Mouse (Mus musculus): ENCODE measurements around the gene Abcb6. TPM values are rescaled to one million over a fixed set of nuclear protein-coding genes. Genes with fewer than 3 reads are reported as not detected.

The Abcb6 gene
- 67.7 and 101 TPM in 2 replicates for total RNA-seq (2014; fragmentation: Nextera tagmentation)
- 22.2 and 75.6 TPM in 2 replicates for total RNA-seq (2017)

DNA sequence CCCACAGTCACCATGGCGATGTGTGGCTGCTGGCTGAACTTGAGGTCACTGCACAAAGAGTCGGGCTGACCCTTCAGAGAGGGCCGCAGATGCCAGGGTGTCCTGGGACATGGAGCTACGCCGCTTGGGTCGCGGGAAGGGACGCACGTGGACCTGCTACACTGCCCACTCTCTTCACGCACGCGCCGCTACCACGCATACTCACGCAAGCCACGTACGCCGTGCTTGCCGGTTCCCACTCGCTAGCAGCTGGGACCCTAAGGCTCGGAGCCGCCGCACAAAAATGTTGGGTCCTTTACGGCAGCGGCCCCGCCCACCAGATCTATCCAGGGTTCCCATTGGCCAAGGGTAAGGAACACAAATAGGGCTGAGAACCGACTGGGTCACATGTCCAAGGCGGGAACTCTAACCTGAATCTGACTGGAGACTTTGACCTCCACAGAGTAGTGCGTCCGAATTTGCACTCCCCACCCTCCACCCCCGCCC is at the start of gene Abcb6:
Gene Abcb6, minus strand, starts transcription at position 288 of the 486 bp plus-strand sequence.
- peak; percentile 84 for ATAC-seq (replicated peaks; ENCODE audit: low FRiP score, low TSS enrichment, poor library complexity, severe bottlenecking)

DNA sequence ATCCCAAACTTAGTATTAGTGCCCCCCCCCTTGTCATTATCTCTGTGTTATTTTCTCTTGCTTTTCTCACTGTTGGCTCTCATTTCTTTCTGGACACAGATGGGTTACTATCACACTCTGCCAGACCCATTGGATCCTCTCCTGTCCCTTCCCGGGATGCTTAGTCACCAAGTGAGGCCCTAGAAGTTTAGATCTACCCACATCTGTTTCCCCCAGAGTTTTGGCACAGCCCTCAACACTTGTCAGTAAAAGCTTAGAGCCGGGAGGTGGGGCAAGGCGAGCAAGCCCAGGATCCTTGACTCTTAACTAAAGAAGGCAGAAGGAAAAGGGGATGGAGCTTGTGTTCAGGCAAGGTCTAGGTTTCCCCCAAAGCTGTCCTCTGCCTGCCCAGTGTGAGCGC is 49.0 kb upstream of the Abcb6 start:
- peak; percentile 88 for ATAC-seq (replicated peaks; ENCODE audit: low FRiP score, low TSS enrichment, poor library complexity, severe bottlenecking)

DNA sequence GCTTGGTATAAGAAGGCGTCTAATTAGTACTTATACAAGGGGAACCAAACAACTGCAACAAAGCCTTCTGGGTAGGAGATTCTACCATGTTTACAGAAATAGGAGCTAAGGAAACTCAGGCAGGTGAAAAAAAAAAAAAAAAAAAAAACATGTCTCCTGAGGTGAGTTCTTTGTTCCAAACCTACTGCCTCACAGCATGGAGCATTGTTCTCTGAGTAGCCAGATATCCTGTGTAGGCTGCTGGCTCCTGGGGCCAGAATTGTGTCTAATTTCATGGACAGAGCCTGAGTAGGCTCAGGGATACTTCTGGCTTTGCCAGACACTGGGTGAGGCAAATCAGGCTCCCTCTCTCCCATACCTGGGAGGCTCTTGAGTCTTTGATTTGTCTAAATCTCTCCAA is 47.5 kb upstream of the Abcb6 start:
- ATAC-seq (replicated peaks; ENCODE audit: low FRiP score, low TSS enrichment, poor library complexity, severe bottlenecking): no peak

DNA sequence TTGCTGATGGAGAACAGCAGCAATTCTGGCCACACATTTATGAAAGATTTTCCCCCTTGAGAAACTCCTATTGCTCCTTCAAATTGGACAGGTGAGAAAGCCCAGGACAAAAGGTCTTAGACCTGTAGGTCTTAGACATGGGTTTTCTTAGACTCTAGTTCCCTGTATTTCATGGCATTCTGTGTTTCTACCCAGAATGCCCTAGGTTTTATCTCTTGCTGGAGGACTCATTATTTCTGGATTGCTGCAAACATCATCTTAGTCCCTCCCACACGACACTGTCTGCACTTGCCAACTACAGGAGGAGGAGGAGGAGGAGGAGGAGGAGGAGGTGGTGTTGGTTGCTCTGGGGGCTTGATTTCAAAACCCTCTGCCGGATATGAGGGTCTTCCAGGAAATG is 45.9 kb upstream of the Abcb6 start:
- no peak for ATAC-seq (replicated peaks; ENCODE audit: low FRiP score, low TSS enrichment, poor library complexity, severe bottlenecking)

DNA sequence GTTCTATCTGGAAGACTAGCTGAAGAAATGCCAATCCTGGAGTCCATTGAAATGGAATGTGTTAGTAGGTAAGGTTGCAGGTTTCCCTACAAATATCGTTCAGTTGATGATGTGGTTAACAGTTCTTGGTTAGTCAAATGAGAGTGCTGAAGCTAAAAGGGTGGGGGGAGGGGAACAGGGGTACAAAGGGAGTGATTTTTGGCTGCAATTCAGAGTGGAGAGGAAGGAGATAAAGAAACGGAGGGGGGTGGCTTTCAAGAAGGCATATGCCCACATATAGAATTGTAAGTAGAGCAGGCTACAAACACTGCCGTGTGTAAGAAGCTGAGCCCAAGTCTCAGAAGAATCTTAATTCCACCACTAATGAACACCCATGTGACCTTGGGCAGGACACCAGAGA is 45.3 kb upstream of the Abcb6 start:
- ATAC-seq (replicated peaks; ENCODE audit: low FRiP score, low TSS enrichment, poor library complexity, severe bottlenecking): no peak

DNA sequence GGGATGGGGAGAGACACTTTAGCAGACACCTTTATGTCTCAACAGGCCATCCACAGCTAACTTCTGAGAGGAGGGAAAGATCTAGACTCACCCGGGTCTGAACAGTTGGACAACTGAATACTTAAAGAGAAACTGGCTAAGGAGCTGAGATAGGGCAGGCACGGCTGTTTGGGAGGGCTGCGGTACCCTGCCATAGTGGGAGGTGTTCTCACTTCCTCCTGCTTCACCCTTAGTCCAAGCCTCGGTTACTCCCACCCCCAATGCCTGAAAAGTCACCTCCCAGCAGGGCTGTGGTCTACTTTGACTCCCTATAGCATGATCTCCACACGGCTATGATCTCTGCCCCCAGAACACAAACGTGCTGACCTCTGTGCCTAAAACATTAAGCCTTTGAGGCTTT is 43.3 kb upstream of the Abcb6 start:
- ATAC-seq (replicated peaks; ENCODE audit: low FRiP score, low TSS enrichment, poor library complexity, severe bottlenecking): 0 out of 2 replicates have a peak, but pooled peaks have one; percentile 13

DNA sequence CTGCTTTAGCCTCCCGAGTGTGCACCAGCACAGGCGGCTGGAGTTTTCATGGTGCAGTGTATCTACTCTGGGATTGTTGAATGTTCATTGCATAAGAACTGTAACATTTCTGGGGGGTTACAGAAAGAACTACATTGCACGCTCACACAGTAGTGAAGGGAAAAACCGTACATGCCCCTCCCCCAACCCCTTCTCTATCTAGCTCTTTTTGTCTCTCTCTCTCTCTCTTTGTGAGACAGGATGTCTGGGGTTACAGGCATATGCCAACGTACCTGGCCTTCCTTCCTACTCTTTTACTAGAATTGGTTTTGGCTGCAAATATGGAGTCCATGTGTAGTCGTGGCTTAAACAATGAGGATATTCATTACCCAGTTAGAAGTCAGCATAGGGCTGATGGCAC is 42.7 kb upstream of the Abcb6 start:
- ATAC-seq (replicated peaks; ENCODE audit: low FRiP score, low TSS enrichment, poor library complexity, severe bottlenecking): no peak

DNA sequence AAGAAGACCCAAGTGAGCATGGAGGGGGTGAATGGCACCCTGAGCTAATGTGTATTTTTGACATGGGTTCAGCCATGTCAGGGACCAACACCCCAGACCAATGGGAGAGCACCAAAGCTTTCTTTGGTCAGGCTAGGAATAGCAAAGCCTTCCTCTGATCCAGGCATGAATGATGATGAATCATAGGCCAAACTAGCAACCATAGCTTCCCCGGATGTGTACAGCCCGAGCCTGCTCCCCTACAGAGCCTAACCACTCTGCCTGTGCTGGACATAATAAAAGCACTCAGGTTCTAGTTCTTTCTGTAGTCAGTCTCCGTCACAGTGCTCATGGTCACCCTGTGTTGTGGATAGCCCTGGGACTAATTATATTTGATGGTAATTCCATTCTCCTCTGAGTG is 41.3 kb upstream of the Abcb6 start:
- no peak for ATAC-seq (replicated peaks; ENCODE audit: low FRiP score, low TSS enrichment, poor library complexity, severe bottlenecking)

DNA sequence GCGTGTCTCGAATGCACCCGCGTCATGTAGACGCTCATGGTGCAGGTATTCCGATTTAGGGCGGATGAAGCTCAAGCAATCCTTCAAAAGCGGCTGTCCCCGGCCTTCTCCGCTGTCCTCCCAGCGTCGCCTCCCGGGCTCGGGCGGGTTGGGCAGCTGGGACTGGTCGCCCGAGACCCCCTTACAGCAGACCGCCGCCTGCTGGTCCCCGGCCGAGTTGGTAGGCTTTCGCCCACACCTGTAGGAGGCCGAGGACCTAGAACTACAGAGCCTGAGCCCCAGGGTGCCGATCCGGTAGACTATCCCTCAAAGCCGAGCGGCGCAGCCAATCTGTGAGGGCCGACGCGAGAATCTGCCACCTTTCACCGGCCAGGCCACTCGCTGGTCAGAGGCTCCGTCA is 39.3 kb upstream of the Abcb6 start, which contains the start of gene Tuba4a:
Gene Tuba4a, minus strand, starts transcription at position 335 of the 400 bp plus-strand sequence.
- peak; percentile 5; the same call in 1 of the 2 replicates for ATAC-seq (replicated peaks; ENCODE audit: low FRiP score, low TSS enrichment, poor library complexity, severe bottlenecking)

DNA sequence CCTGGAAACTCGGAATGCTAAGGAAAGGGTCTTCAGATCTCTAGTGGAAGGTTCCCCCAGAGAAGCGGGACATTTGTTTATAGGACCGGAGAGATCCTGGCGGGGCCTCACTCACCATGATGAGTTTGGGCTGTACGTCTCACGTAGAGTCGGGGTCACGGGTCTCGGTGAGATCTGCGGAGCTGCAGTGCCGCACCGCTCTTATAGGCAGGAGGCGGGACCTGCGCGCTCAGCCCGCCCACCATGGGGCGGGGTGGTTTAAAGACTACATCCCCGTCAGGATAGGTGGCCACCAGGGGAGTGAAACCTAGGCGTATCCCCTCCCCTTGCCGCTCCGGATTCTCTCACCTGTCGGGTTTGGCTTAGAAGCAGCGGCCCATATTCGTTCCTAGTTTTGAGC is 38.9 kb upstream of the Abcb6 start:
- ATAC-seq (replicated peaks; ENCODE audit: low FRiP score, low TSS enrichment, poor library complexity, severe bottlenecking): peak; percentile 80

DNA sequence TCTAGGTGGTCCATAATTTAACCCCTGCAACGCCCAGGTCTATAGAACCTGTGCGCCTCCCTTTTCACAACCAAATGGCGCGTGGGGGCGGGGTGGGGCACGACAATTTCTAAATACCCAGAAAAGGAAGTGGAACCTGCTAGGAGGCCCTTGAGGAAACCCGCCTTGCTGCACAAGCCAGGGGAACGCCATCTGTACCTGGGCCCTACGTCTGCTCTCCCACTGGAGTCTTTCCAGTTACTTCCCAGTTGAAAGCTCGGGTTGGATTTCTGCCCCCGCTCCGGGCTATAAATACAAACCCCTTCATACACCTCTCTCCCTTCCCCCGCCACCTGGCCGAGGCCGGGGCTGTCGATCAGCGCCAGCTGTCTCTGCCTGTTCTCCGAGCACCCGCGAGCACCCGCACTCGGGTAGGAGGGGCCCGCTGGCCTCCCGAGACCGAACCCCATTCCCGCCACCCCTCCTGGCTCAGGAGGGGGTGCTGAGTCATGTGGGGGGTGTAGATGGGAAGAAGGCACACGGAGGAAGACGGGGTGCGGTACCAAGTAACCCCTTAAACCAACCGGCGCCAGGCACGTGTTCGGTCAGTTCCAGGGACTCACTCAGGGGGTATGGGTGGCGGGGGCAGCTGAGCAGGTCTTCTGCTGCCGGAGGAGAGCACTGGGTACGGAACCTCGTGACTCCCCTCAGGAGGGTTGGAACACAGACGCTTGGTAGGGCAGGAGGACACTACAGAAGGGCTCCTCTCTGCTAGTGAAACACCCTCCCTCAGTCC is 38.2 kb upstream of the Abcb6 start:
- peak; percentile 39 for ATAC-seq (replicated peaks; ENCODE audit: low FRiP score, low TSS enrichment, poor library complexity, severe bottlenecking)

DNA sequence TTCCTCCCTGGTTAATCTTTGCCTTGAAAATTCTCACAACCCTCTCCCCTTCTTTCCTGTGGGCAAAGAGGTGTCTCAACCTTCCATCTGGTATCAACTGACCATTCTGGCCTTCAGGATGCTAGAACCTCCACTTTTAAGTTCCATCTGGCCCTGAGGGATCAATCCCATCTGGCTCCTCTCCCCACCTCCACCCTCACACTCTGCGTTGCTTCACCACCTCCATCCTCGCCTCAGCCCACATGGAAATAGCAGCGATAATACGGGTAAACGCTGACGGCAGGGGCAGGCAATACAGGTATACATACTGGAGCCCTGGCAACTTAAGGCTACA is 37.7 kb upstream of the Abcb6 start:
- ATAC-seq (replicated peaks; ENCODE audit: low FRiP score, low TSS enrichment, poor library complexity, severe bottlenecking): no peak

DNA sequence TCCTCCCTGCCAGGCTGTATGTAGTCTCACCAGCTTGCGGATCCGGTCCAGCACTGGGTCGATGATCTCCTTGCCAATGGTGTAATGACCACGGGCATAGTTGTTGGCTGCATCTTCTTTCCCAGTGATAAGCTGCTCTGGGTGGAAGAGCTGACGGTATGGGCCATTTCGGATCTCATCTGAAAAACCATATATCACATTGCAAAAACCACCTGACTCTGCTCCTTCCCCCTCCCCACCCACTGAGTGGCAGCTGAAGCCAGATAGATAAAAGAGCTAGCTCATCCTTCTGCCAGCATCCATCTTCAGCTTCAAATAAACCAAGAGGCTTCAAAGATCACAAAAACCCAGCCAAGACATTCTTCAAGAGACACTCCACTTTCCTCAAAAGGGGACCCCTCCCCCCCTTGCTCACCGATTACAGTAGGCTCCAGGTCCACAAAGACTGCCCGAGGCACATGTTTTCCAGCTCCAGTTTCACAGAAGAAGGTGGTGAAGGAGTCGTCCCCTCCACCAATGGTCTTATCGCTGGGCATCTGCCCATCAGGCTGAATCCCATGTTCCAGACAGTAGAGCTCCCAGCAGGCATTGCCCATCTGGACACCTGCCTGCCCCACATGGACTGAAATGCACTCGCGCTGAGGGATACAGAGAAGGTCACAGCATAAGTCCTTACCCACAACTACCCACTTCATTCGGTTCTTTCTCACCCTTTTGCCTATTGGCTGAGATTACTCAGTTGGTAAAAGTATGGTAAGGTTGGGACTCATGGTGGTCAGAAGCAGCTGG is 36.8 kb upstream of the Abcb6 start:
- ATAC-seq (replicated peaks; ENCODE audit: low FRiP score, low TSS enrichment, poor library complexity, severe bottlenecking): peak; percentile 53

DNA sequence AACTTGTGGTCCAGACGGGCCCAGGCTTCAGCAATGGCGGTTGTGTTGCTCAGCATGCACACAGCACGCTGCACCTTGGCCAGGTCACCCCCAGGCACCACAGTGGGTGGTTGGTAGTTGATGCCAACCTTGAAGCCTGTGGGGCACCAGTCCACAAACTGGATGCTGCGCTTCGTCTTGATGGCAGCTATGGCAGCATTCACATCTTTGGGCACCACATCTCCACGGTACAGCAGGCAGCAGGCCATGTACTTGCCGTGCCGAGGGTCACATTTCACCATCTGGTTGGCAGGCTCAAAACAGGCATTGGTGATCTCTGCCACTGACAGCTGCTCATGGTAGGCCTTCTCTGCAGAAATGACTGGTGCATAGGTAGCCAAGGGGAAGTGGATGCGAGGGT is 35.6 kb upstream of the Abcb6 start:
- no peak for ATAC-seq (replicated peaks; ENCODE audit: low FRiP score, low TSS enrichment, poor library complexity, severe bottlenecking)

DNA sequence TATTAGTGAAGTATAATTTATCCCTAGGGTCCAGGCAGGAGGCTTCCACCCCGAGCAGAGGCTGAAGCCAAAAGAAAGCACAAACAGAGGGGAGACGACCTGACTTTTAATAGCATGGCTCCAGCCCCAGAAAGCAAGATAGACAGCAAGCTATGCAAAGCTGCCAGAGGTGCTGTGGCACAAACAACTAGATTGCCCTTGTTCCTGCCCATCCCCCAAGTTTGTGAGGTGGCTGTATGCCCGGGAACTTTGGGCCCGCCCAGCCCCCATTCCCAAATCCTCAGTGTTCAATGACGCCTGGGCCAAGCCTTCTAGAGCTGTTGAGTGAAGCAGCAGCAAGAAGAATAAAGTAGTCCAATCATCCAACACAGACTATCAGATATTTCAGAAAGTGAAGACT is 34.7 kb upstream of the Abcb6 start:
- no peak for ATAC-seq (replicated peaks; ENCODE audit: low FRiP score, low TSS enrichment, poor library complexity, severe bottlenecking)

DNA sequence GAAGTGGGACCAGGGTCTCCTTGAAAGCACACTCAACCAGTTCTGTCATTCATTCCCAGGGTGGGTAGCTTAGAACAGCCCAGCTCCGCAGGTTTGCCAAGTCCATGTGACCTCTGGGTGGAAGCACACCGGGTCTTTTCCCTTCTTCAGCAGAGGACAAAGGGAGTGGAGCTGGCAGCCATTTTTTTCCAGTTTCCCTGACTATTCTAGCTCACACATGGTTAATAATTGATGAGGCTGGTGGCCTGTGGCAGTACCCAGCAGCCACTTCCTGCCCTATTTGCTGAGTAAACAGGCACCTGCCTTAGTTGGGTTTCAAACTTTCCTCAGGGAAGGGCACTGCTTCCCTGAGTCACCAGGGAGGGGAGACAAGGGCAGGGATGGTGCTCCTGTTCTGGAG is 34.2 kb upstream of the Abcb6 start:
- ATAC-seq (replicated peaks; ENCODE audit: low FRiP score, low TSS enrichment, poor library complexity, severe bottlenecking): no peak

DNA sequence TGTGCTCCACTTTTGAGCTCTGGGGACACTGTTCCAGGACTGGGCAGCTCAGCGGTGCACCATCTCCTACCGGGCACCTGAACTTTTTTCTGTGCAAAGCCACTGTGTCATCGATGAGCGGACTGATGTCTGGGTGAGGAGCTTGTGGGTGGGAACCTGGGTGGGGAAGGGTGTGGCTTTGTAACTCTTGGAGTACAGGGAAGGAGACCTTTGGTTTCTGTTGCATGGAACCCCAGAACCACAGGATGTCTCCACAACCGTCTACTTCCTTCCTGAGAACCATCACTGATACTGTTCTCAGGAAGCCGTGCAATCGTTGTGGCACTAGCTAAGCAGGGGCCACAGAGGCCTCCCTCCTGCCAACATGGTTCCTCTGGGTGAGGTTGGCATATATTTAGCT is 32.9 kb upstream of the Abcb6 start:
- ATAC-seq (replicated peaks; ENCODE audit: low FRiP score, low TSS enrichment, poor library complexity, severe bottlenecking): no peak

DNA sequence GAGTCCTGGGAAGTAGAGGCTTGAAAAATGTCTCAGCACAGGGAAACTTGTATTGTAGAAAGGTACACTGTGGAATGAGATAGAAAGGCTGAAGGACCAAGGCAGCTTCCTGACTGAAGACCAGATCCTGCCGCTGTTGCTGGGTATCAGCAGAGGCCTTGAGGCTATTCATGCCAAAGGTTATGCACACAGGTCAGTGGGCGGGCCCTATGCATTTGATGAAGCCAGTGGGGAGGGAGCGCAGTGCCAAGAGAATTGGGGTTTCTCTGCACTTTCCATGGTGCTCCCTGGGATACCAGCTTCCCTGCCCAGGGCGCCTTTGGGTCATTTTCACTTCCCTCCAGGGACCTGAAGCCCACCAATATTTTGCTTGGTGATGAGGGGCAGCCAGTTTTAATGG is 32.4 kb upstream of the Abcb6 start:
- no peak for ATAC-seq (replicated peaks; ENCODE audit: low FRiP score, low TSS enrichment, poor library complexity, severe bottlenecking)

DNA sequence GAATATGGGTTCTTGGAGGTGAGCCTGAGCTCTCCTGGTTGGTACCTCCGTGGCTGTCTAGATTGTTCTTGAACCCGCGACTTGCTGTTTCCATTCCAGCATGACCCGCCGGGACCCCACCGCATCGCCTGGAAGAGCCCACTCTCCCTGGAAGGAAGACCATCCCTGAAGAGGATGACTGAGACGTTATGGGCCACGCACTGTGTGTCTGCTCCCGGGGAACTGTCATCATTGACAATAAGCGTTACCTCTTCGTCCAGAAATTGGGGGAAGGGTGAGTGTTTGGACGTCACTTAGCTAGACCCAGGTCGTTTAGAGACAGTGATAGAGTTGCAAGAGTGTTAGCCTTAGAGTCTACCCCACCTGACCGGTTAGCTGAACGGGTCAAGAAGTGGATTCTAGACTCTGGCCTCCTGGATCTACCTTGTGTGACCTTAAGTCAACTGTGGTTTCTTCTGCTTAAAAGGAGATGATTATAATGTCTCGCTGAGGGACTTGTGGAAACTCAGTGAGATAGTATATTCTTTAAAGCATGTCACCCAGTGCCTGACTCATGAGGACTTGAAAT is 31.0 kb upstream of the Abcb6 start:
- no peak for ATAC-seq (replicated peaks; ENCODE audit: low FRiP score, low TSS enrichment, poor library complexity, severe bottlenecking)
